Mouse (Mus musculus): ENCODE results near the gene Meis1. TPM values are rescaled to one million over a fixed set of nuclear protein-coding genes. Genes with fewer than 3 reads are reported as not detected.

Gene Meis1
- polyA plus RNA-seq (2012; rRNA removed) = 31.8 and 68.8 TPM in 2 replicates

GRCm38 (mm10) chr11:19018489-19019203, at the start of gene Meis1:
Meis1 (minus strand) TSS chr11:19018985.
- TF ChIP-seq POLR2A (IDR thresholded peaks at IDR 0.05; ENCODE audit: borderline replicate concordance, extremely low read depth, insufficient read depth, insufficient read length, poor library complexity, severe bottlenecking) = peak; percentile 67; the same call in 1 of the 2 replicates
- no peak for TF ChIP-seq CTCF (IDR thresholded peaks at IDR 0.05; ENCODE audit: borderline replicate concordance, extremely low read depth, insufficient read depth, insufficient read length)
- peak; percentile 97 for DNase-seq (ENCODE audit: low read depth)

- no peak for TF ChIP-seq CTCF (IDR thresholded peaks at IDR 0.05; ENCODE audit: borderline replicate concordance, extremely low read depth, insufficient read depth, insufficient read length)
- no peak for TF ChIP-seq POLR2A (IDR thresholded peaks at IDR 0.05; ENCODE audit: borderline replicate concordance, extremely low read depth, insufficient read depth, insufficient read length, poor library complexity, severe bottlenecking)
- DNase-seq (ENCODE audit: low read depth) = no peak
Measured at GRCm38 (mm10) chr11:19067334-19067733, 48.5 kb upstream of the Meis1 start.

- TF ChIP-seq POLR2A (IDR thresholded peaks at IDR 0.05; ENCODE audit: borderline replicate concordance, extremely low read depth, insufficient read depth, insufficient read length, poor library complexity, severe bottlenecking) = no peak
- no peak for DNase-seq (ENCODE audit: low read depth)
Measured at GRCm38 (mm10) chr11:19049276-19049675, 30.5 kb upstream of the Meis1 start.

GRCm38 (mm10) chr11:19036595-19037166, 17.9 kb upstream of the Meis1 start:
- TF ChIP-seq POLR2A (IDR thresholded peaks at IDR 0.05; ENCODE audit: borderline replicate concordance, extremely low read depth, insufficient read depth, insufficient read length, poor library complexity, severe bottlenecking) (no peak), CTCF (IDR thresholded peaks at IDR 0.05; ENCODE audit: borderline replicate concordance, extremely low read depth, insufficient read depth, insufficient read length) (no peak)
- DNase-seq (ENCODE audit: low read depth) = no peak

- DNase-seq (ENCODE audit: low read depth) = peak; percentile 82
- TF ChIP-seq CTCF (IDR thresholded peaks at IDR 0.05; ENCODE audit: borderline replicate concordance, extremely low read depth, insufficient read depth, insufficient read length) (no peak), POLR2A (IDR thresholded peaks at IDR 0.05; ENCODE audit: borderline replicate concordance, extremely low read depth, insufficient read depth, insufficient read length, poor library complexity, severe bottlenecking) (no peak)
Measured at GRCm38 (mm10) chr11:19026581-19027561, 8.1 kb upstream of the Meis1 start.

GRCm38 (mm10) chr11:19025976-19026520, 7.3 kb upstream of the Meis1 start:
- TF ChIP-seq CTCF (IDR thresholded peaks at IDR 0.05; ENCODE audit: borderline replicate concordance, extremely low read depth, insufficient read depth, insufficient read length) = no peak
- no peak for TF ChIP-seq POLR2A (IDR thresholded peaks at IDR 0.05; ENCODE audit: borderline replicate concordance, extremely low read depth, insufficient read depth, insufficient read length, poor library complexity, severe bottlenecking)
- no peak for DNase-seq (ENCODE audit: low read depth)

GRCm38 (mm10) chr11:19024496-19025265, 5.9 kb upstream of the Meis1 start:
- no peak for TF ChIP-seq POLR2A (IDR thresholded peaks at IDR 0.05; ENCODE audit: borderline replicate concordance, extremely low read depth, insufficient read depth, insufficient read length, poor library complexity, severe bottlenecking)
- TF ChIP-seq CTCF (IDR thresholded peaks at IDR 0.05; ENCODE audit: borderline replicate concordance, extremely low read depth, insufficient read depth, insufficient read length) = peak; percentile 31; the same call in 1 of the 2 replicates
- DNase-seq (ENCODE audit: low read depth) = peak; percentile 83

GRCm38 (mm10) chr11:19023356-19023755, 4.6 kb upstream of the Meis1 start:
- TF ChIP-seq CTCF (IDR thresholded peaks at IDR 0.05; ENCODE audit: borderline replicate concordance, extremely low read depth, insufficient read depth, insufficient read length) (no peak), POLR2A (IDR thresholded peaks at IDR 0.05; ENCODE audit: borderline replicate concordance, extremely low read depth, insufficient read depth, insufficient read length, poor library complexity, severe bottlenecking) (no peak)
- DNase-seq (ENCODE audit: low read depth) = no peak

GRCm38 (mm10) chr11:19022576-19022975, 3.8 kb upstream of the Meis1 start:
- TF ChIP-seq CTCF (IDR thresholded peaks at IDR 0.05; ENCODE audit: borderline replicate concordance, extremely low read depth, insufficient read depth, insufficient read length) (no peak), POLR2A (IDR thresholded peaks at IDR 0.05; ENCODE audit: borderline replicate concordance, extremely low read depth, insufficient read depth, insufficient read length, poor library complexity, severe bottlenecking) (no peak)
- DNase-seq (ENCODE audit: low read depth) = no peak

GRCm38 (mm10) chr11:19020951-19021710, 2.3 kb upstream of the Meis1 start:
- no peak for TF ChIP-seq CTCF (IDR thresholded peaks at IDR 0.05; ENCODE audit: borderline replicate concordance, extremely low read depth, insufficient read depth, insufficient read length)
- no peak for TF ChIP-seq POLR2A (IDR thresholded peaks at IDR 0.05; ENCODE audit: borderline replicate concordance, extremely low read depth, insufficient read depth, insufficient read length, poor library complexity, severe bottlenecking)
- DNase-seq (ENCODE audit: low read depth) = peak; percentile 68
